Mouse (Mus musculus) heart, adult 2 months (tissue): ENCODE measurements around the gene Adgrb2. TPM values are rescaled to one million over a fixed set of nuclear protein-coding genes. Genes with fewer than 3 reads are reported as not detected.

Experiments
- DNase-seq, 2 experiments: peaks; one replicate each; pipeline ENCODE4 v3.0.0; 2021
- H3K27ac ChIP-seq: fragments of 200-600 bp; 2 replicates; pipeline ENCODE4 v1.8.1; 2022
- H3K27me3 ChIP-seq: fragments of 200-500 bp; 2 replicates; pipeline ENCODE4 v1.6.1; 2012; ENCODE audit warnings: mild to moderate bottlenecking, low read length, inconsistent platforms, mixed read lengths; ENCODE audit not compliant: control insufficient read depth, insufficient read depth
- H3K36me3 ChIP-seq: fragments of 200-500 bp; 2 replicates; pipeline ENCODE4 v1.6.1; 2012; ENCODE audit warnings: low read length, inconsistent platforms; ENCODE audit not compliant: control insufficient read depth, insufficient read depth
- H3K4me1 ChIP-seq: fragments of 200-500 bp; 2 replicates; pipeline ENCODE4 v1.6.1; 2011; ENCODE audit warnings: low read length; ENCODE audit not compliant: control insufficient read depth, insufficient read depth
- H3K4me3 ChIP-seq: fragments of 200-600 bp; 2 replicates; pipeline ENCODE4 v1.8.1; 2022
- H3K79me2 ChIP-seq: fragments of 200-500 bp; replicated peaks from 2 replicates; pipeline ENCODE4 v1.6.1; 2012; ENCODE audit warnings: mild to moderate bottlenecking, inconsistent platforms, low read length, moderate library complexity, mixed read lengths; ENCODE audit not compliant: control insufficient read depth, insufficient read depth
- H3K9ac ChIP-seq: fragments of 200-500 bp; 2 replicates; pipeline ENCODE4 v1.6.1; 2012; ENCODE audit warnings: low read depth, mild to moderate bottlenecking, control low read depth, inconsistent platforms, low read length, mixed read lengths
- CTCF ChIP-seq: fragments of 200-600 bp; IDR thresholded peaks from 2 replicates; pipeline ENCODE4 v1.8.1; 2022; ENCODE audit warnings: antibody characterized with exemption, mild to moderate bottlenecking, moderate library complexity
- EP300 ChIP-seq: fragments of 200-500 bp; IDR thresholded peaks from 2 replicates; pipeline ENCODE4 v1.6.1; 2011; ENCODE audit warnings: low read depth, low read length, control low read depth; ENCODE audit not compliant: insufficient read depth
- POLR2A ChIP-seq: fragments of 200-500 bp; IDR thresholded peaks from 2 replicates; pipeline ENCODE4 v1.6.1; 2011; ENCODE audit warnings: mild to moderate bottlenecking, low read depth, low read length, control low read depth; ENCODE audit not compliant: insufficient read depth
- WGBS: fragments of 180-500 bp; shearing (Covaris S2); methylation state at CpG from one replicate; pipeline ENCODE4 v1.1.7; 2018; 5-methylcytosine and 5-hydroxymethylcytosine counted together
- intact Hi-C: fragments of 180-260 bp; cut with DNase I; formaldehyde crosslinking; loops from one replicate; pipeline ENCODE4 v1.15.1; 2025
- long read RNA-seq: library from polyadenylated mRNA; stranded (forward); transcript quantifications from one replicate; pipeline ENCODE4 v2.0.0, GENCODE M21; 2021
- polyA plus RNA-seq: library from polyadenylated mRNA; depleted of rRNA; stranded (reverse); fragments of >200 nt; gene quantifications from 2 replicates; pipeline ENCODE4 v1.2.3, GENCODE M21; 2012; rRNA removed
- total RNA-seq, 2 experiments: library from RNA; stranded (reverse); gene quantifications; 2 replicates each; pipeline ENCODE4 v1.2.3; 2021

The Adgrb2 gene
- total RNA-seq (1 to 10 TPM; 1.8 to 2.0 TPM), polyA plus RNA-seq (2.5 and 4.8 TPM in 2 replicates)
- long read RNA-seq, partial matches to known transcripts: 0 of 5 reads
- long read RNA-seq, other reads (novel, unspliced or antisense): 5 of 5 reads

GRCm38 (mm10) chr4:129984421-129985061 is at the start of gene Adgrb2:
TSS of gene Adgrb2 (plus strand) at chr4:129984870.
- Histone ChIP-seq H3K9ac (peak within 1 kb of the TSS; percentile 75), H3K36me3 (no peaks in the 10 kb centered on the region), H3K79me2 (no peaks in the 10 kb centered on the region), H3K4me1 (peaks cover 10% of the 10 kb centered on the region), H3K27me3 (peaks cover 16% of the 10 kb centered on the region), H3K4me3 (peak within 1 kb of the TSS; percentile 55), H3K27ac (no peak within 1 kb of the TSS)
- TF ChIP-seq POLR2A (no peak), CTCF (no peak), EP300 (no peak)
- DNase-seq: peak; percentile 43 to 59
- 10% methylated on average over 33 of the region's 77 CpGs for WGBS
- intact Hi-C loops: loop anchor here (5.0 kb wide), 1 partner anchor 282 kb away; no protein-coding TSS in a partner anchor

GRCm38 (mm10) chr4:129951359-129951821 is 33.3 kb upstream of the Adgrb2 start:
- Histone ChIP-seq H3K36me3 (no peaks in the 10 kb centered on the region), H3K9ac (no peak overlapping the region), H3K27ac (no peak overlapping the region), H3K4me1 (no peaks in the 10 kb centered on the region), H3K27me3 (peaks cover 1% of the 10 kb centered on the region; the same call in 1 of the 2 replicates), H3K4me3 (no peak overlapping the region), H3K79me2 (no peaks in the 10 kb centered on the region)
- intact Hi-C loops: no loop called here
- TF ChIP-seq POLR2A (no peak), CTCF (no peak), EP300 (no peak)
- DNase-seq: peak; percentile 62 to 71
- whole genome bisulfite sequencing: 52% methylated on average over 6 of the region's 6 CpGs

GRCm38 (mm10) chr4:129952241-129952810 is 32.3 kb upstream of the Adgrb2 start:
- no peak overlapping the region for H3K27ac ChIP-seq
- no peak for DNase-seq
- WGBS: 57% methylated on average over 5 of the region's 5 CpGs
- no peaks in the 10 kb centered on the region for H3K79me2 ChIP-seq
- H3K9ac ChIP-seq: no peak overlapping the region
- H3K4me3 ChIP-seq: no peak overlapping the region
- intact Hi-C loops: no loop called here
- no peak for TF ChIP-seq CTCF
- TF ChIP-seq POLR2A: no peak
- TF ChIP-seq EP300: no peak
- H3K36me3 ChIP-seq: no peaks in the 10 kb centered on the region
- H3K4me1 ChIP-seq: no peaks in the 10 kb centered on the region
- H3K27me3 ChIP-seq: peaks cover 1% of the 10 kb centered on the region; the same call in 1 of the 2 replicates

- Histone ChIP-seq H3K27ac (no peak overlapping the region), H3K9ac (no peak overlapping the region), H3K27me3 (no peaks in the 10 kb centered on the region), H3K4me3 (no peak overlapping the region), H3K4me1 (no peaks in the 10 kb centered on the region), H3K79me2 (no peaks in the 10 kb centered on the region), H3K36me3 (no peaks in the 10 kb centered on the region)
- 82% methylated on average over 2 of the region's 2 CpGs for WGBS
- DNase-seq: no peak
- intact Hi-C loops: no loop called here
- TF ChIP-seq CTCF (no peak), POLR2A (no peak), EP300 (no peak)
Measured at GRCm38 (mm10) chr4:129954527-129954926, 30.1 kb upstream of the Adgrb2 start.

- peak overlapping the region; percentile 34; the same call in 1 of the 2 replicates for H3K9ac ChIP-seq
- WGBS: 2% methylated on average over 37 of the region's 37 CpGs
- TF ChIP-seq POLR2A: no peak
- TF ChIP-seq CTCF: no peak
- no peak for TF ChIP-seq EP300
- DNase-seq: peak; percentile 58 to 64
- no peaks in the 10 kb centered on the region for H3K79me2 ChIP-seq
- H3K27ac ChIP-seq: no peak overlapping the region
- intact Hi-C loops: loop anchor here (5.0 kb wide), 1 partner anchor 77 kb away; no protein-coding TSS in a partner anchor
- no peaks in the 10 kb centered on the region for H3K36me3 ChIP-seq
- peak overlapping the region; percentile 20 for H3K4me3 ChIP-seq
- H3K4me1 ChIP-seq: no peaks in the 10 kb centered on the region; the same call in 1 of the 2 replicates
- no peaks in the 10 kb centered on the region for H3K27me3 ChIP-seq
Measured at GRCm38 (mm10) chr4:129960180-129960944, 24.3 kb upstream of the Adgrb2 start.
